Mouse (Mus musculus): ENCODE data around the gene Knstrn. TPM values are rescaled to one million over a fixed set of nuclear protein-coding genes. Genes with fewer than 3 reads are reported as not detected.

Knstrn gene
- polyA plus RNA-seq, 1 experiment from 2014 or later, result 64.4 TPM

- DNase-seq (ENCODE audit: low read depth, low spot score) (no peak), ATAC-seq (no peak)
- in situ Hi-C loops (cut with MboI; ENCODE audit: low pct_unique_long_range_greater_than_20kb), result loop anchor here (5.0 to 25.0 kb wide), 2 partner anchors 92 to 197 kb away; no protein-coding TSS in a partner anchor
- H3K27me3 ChIP-seq, result peaks cover 23% of the 10 kb centered on the region
- TF ChIP-seq CTCF (IDR thresholded peaks at IDR 0.05), result no peak
- CTCF ChIA-PET, result interaction anchor here (1.6 kb wide), 1 partner anchor 12 kb away, joined by 3 read pairs; no protein-coding TSS in a partner anchor
- POLR2A ChIA-PET, result no interaction called here
These were observed 23.6 kb upstream of the Knstrn start for GRCm38 (mm10) chr2:118790221-118790550.

- in situ Hi-C loops (cut with MboI; ENCODE audit: low pct_unique_long_range_greater_than_20kb), result loop anchor here (5.0 to 25.0 kb wide), 2 partner anchors 91 to 196 kb away; no protein-coding TSS in a partner anchor
- ChIA-PET CTCF (interaction anchor here (1.2 to 1.6 kb wide), 4 partner anchors 11 to 92 kb away, joined by 3 to 4 read pairs (median 3); no protein-coding TSS in a partner anchor), POLR2A (no interaction called here)
- no peak for TF ChIP-seq CTCF (IDR thresholded peaks at IDR 0.05)
- no peak for DNase-seq (ENCODE audit: low read depth, low spot score)
- no peak for ATAC-seq
- H3K27me3 ChIP-seq, result peaks cover 20% of the 10 kb centered on the region
These were observed 23.0 kb upstream of the Knstrn start for GRCm38 (mm10) chr2:118790551-118791525.

- DNase-seq (ENCODE audit: low read depth, low spot score) (no peak), ATAC-seq (no peak)
- CTCF ChIA-PET, result interaction anchor here (1.2 to 1.6 kb wide), 4 partner anchors 10 to 91 kb away, joined by 3 to 4 read pairs (median 3); no protein-coding TSS in a partner anchor
- no peak for TF ChIP-seq CTCF (IDR thresholded peaks at IDR 0.05)
- in situ Hi-C loops (cut with MboI; ENCODE audit: low pct_unique_long_range_greater_than_20kb), result loop anchor here (5.0 to 25.0 kb wide), 2 partner anchors 91 to 196 kb away; no protein-coding TSS in a partner anchor
- peaks cover 20% of the 10 kb centered on the region for H3K27me3 ChIP-seq
- POLR2A ChIA-PET, result no interaction called here
These were observed 22.1 kb upstream of the Knstrn start for GRCm38 (mm10) chr2:118791591-118792258.

GRCm38 (mm10) chr2:118792259-118792613 lies 21.6 kb upstream of the Knstrn start:
- ATAC-seq, result no peak
- CTCF ChIA-PET, result interaction anchor here (1.3 kb wide), 1 partner anchor 28 kb away, joined by 4 read pairs; no protein-coding TSS in a partner anchor
- POLR2A ChIA-PET, result no interaction called here
- no peak for DNase-seq (ENCODE audit: low read depth, low spot score)
- no peak for TF ChIP-seq CTCF (IDR thresholded peaks at IDR 0.05)
- in situ Hi-C loops (cut with MboI; ENCODE audit: low pct_unique_long_range_greater_than_20kb), result loop anchor here (5.0 to 25.0 kb wide), 2 partner anchors 90 to 195 kb away; no protein-coding TSS in a partner anchor
- peaks cover 19% of the 10 kb centered on the region for H3K27me3 ChIP-seq

- ATAC-seq (no peak), DNase-seq (ENCODE audit: low read depth, low spot score) (no peak)
- no peak for TF ChIP-seq CTCF (IDR thresholded peaks at IDR 0.05)
- ChIA-PET CTCF (no interaction called here), POLR2A (no interaction called here)
- in situ Hi-C loops (cut with MboI; ENCODE audit: low pct_unique_long_range_greater_than_20kb), result loop anchor here (5.0 to 25.0 kb wide), 2 partner anchors 89 to 194 kb away; no protein-coding TSS in a partner anchor
- H3K27me3 ChIP-seq, result peaks cover 12% of the 10 kb centered on the region
These were observed 20.2 kb upstream of the Knstrn start for GRCm38 (mm10) chr2:118793636-118794035.

- DNase-seq (ENCODE audit: low read depth, low spot score) (no peak), ATAC-seq (no peak)
- CTCF ChIA-PET, result interaction anchor here (1.1 kb wide), 1 partner anchor 12 kb away, joined by 3 read pairs; no protein-coding TSS in a partner anchor
- TF ChIP-seq CTCF (IDR thresholded peaks at IDR 0.05), result no peak
- no peaks in the 10 kb centered on the region for H3K27me3 ChIP-seq
- POLR2A ChIA-PET, result no interaction called here
- in situ Hi-C loops (cut with MboI; ENCODE audit: low pct_unique_long_range_greater_than_20kb), result no loop called here
These were observed 11.2 kb upstream of the Knstrn start for GRCm38 (mm10) chr2:118802542-118803118.

- in situ Hi-C loops (cut with MboI; ENCODE audit: low pct_unique_long_range_greater_than_20kb), result no loop called here
- H3K27me3 ChIP-seq, result no peaks in the 10 kb centered on the region
- ChIA-PET CTCF (no interaction called here), POLR2A (no interaction called here)
- TF ChIP-seq CTCF (IDR thresholded peaks at IDR 0.05), result no peak
- ATAC-seq (no peak), DNase-seq (ENCODE audit: low read depth, low spot score) (no peak)
These were observed 9.3 kb upstream of the Knstrn start for GRCm38 (mm10) chr2:118804474-118804873.

GRCm38 (mm10) chr2:118805137-118805536 lies 8.7 kb upstream of the Knstrn start:
- no peaks in the 10 kb centered on the region for H3K27me3 ChIP-seq
- DNase-seq (ENCODE audit: low read depth, low spot score) (no peak), ATAC-seq (no peak)
- in situ Hi-C loops (cut with MboI; ENCODE audit: low pct_unique_long_range_greater_than_20kb), result no loop called here
- ChIA-PET POLR2A (no interaction called here), CTCF (no interaction called here)
- TF ChIP-seq CTCF (IDR thresholded peaks at IDR 0.05), result no peak

GRCm38 (mm10) chr2:118805756-118806155 lies 8.0 kb upstream of the Knstrn start:
- no peak for TF ChIP-seq CTCF (IDR thresholded peaks at IDR 0.05)
- ATAC-seq (no peak), DNase-seq (ENCODE audit: low read depth, low spot score) (no peak)
- in situ Hi-C loops (cut with MboI; ENCODE audit: low pct_unique_long_range_greater_than_20kb), result no loop called here
- H3K27me3 ChIP-seq, result peaks cover 1% of the 10 kb centered on the region
- POLR2A ChIA-PET, result interaction anchor here (0.6 kb wide), 1 partner anchor 10 kb away, joined by 3 read pairs; no protein-coding TSS in a partner anchor
- CTCF ChIA-PET, result no interaction called here

GRCm38 (mm10) chr2:118806860-118807259 lies 6.9 kb upstream of the Knstrn start:
- CTCF ChIA-PET, result interaction anchor here (1.4 kb wide), 1 partner anchor 11 kb away, joined by 3 read pairs; no protein-coding TSS in a partner anchor
- in situ Hi-C loops (cut with MboI; ENCODE audit: low pct_unique_long_range_greater_than_20kb), result no loop called here
- H3K27me3 ChIP-seq, result peaks cover 3% of the 10 kb centered on the region
- DNase-seq (ENCODE audit: low read depth, low spot score) (no peak), ATAC-seq (no peak)
- POLR2A ChIA-PET, result no interaction called here
- no peak for TF ChIP-seq CTCF (IDR thresholded peaks at IDR 0.05)

Data from Patski (cell line).